Mouse (Mus musculus): Measurements from ENCODE around the gene BC005561. TPM values are rescaled to one million over a fixed set of nuclear protein-coding genes. Genes with fewer than 3 reads are reported as not detected.

Gene BC005561
- 10.9 and 11.4 TPM in 2 replicates for polyA plus RNA-seq (2015; fragmentation: Nextera tagmentation; extraction: Ambion mirVana)

GRCm38 (mm10) chr5:104508195-104508891, at the start of gene BC005561:
TSS of gene BC005561 (plus strand) at chr5:104508352.
- WGBS, result under 1% methylated on average over 79 of the region's 83 CpGs
- peak within 1 kb of the TSS; percentile 64 for H3K4me2 ChIP-seq (ENCODE audit: low read length)
- ATAC-seq, result peak; percentile 96
- peak within 1 kb of the TSS; percentile 78 for H3K9ac ChIP-seq (ENCODE audit: low read depth, low read length)
- H3K27me3 ChIP-seq (replicated peaks; ENCODE audit: control insufficient read depth, insufficient read depth, low read length), result no peaks in the 10 kb centered on the region
- H3K4me3 ChIP-seq (ENCODE audit: low read length), result peak within 1 kb of the TSS; percentile 68
- H3K9me3 ChIP-seq (ENCODE audit: control insufficient read depth, low read length), result peaks cover 4% of the 10 kb centered on the region
- peak within 1 kb of the TSS; percentile 89 for H3K27ac ChIP-seq (ENCODE audit: low read depth, low read length)
- peaks cover 7% of the 10 kb centered on the region for H3K36me3 ChIP-seq (ENCODE audit: control insufficient read depth, insufficient read depth, low read length)
- H3K4me1 ChIP-seq (ENCODE audit: control insufficient read depth, insufficient read depth, low read depth, low read length), result peaks cover 8% of the 10 kb centered on the region

GRCm38 (mm10) chr5:104458832-104459705, 49.1 kb upstream of the BC005561 start, which contains the start of gene Pkd2:
TSS of gene Pkd2 (plus strand) at chr5:104459450.
- peak within 1 kb of the TSS; percentile 61 for H3K4me2 ChIP-seq (ENCODE audit: low read length)
- no peaks in the 10 kb centered on the region for H3K9me3 ChIP-seq (ENCODE audit: control insufficient read depth, low read length)
- ATAC-seq, result peak; percentile 87
- peak within 1 kb of the TSS; percentile 94 for H3K9ac ChIP-seq (ENCODE audit: low read depth, low read length)
- H3K27ac ChIP-seq (ENCODE audit: low read depth, low read length), result peak within 1 kb of the TSS; percentile 95
- peaks cover 16% of the 10 kb centered on the region for H3K4me1 ChIP-seq (ENCODE audit: control insufficient read depth, insufficient read depth, low read depth, low read length)
- WGBS, result 11% methylated on average over 46 of the region's 46 CpGs
- peak within 1 kb of the TSS; percentile 77 for H3K4me3 ChIP-seq (ENCODE audit: low read length)
- H3K27me3 ChIP-seq (replicated peaks; ENCODE audit: control insufficient read depth, insufficient read depth, low read length), result no peaks in the 10 kb centered on the region
- H3K36me3 ChIP-seq (ENCODE audit: control insufficient read depth, insufficient read depth, low read length), result no peaks in the 10 kb centered on the region

- 0 out of 2 replicates have a peak, but pooled peaks cover 3% of the 10 kb centered on the region for H3K36me3 ChIP-seq (ENCODE audit: control insufficient read depth, insufficient read depth, low read length)
- peak overlapping the region; percentile 94 for H3K9ac ChIP-seq (ENCODE audit: low read depth, low read length)
- no peaks in the 10 kb centered on the region for H3K9me3 ChIP-seq (ENCODE audit: control insufficient read depth, low read length)
- peak; percentile 80 for ATAC-seq
- peak overlapping the region; percentile 61 for H3K4me2 ChIP-seq (ENCODE audit: low read length)
- no peaks in the 10 kb centered on the region for H3K27me3 ChIP-seq (replicated peaks; ENCODE audit: control insufficient read depth, insufficient read depth, low read length)
- peaks cover 16% of the 10 kb centered on the region for H3K4me1 ChIP-seq (ENCODE audit: control insufficient read depth, insufficient read depth, low read depth, low read length)
- H3K27ac ChIP-seq (ENCODE audit: low read depth, low read length), result peak overlapping the region; percentile 95
- under 1% methylated on average over 69 of the region's 82 CpGs for WGBS
- peak overlapping the region; percentile 77 for H3K4me3 ChIP-seq (ENCODE audit: low read length)
Measured at GRCm38 (mm10) chr5:104459706-104460455, 48.3 kb upstream of the BC005561 start.

- Histone ChIP-seq H3K36me3 (ENCODE audit: control insufficient read depth, insufficient read depth, low read length) (peaks cover 6% of the 10 kb centered on the region), H3K9ac (ENCODE audit: low read depth, low read length) (peak overlapping the region; percentile 94), H3K4me2 (ENCODE audit: low read length) (peak overlapping the region; percentile 61), H3K27me3 (replicated peaks; ENCODE audit: control insufficient read depth, insufficient read depth, low read length) (no peaks in the 10 kb centered on the region), H3K9me3 (ENCODE audit: control insufficient read depth, low read length) (no peaks in the 10 kb centered on the region), H3K27ac (ENCODE audit: low read depth, low read length) (peak overlapping the region; percentile 95), H3K4me3 (ENCODE audit: low read length) (peak overlapping the region; percentile 77), H3K4me1 (ENCODE audit: control insufficient read depth, insufficient read depth, low read depth, low read length) (peaks cover 16% of the 10 kb centered on the region)
- 27% methylated on average over 3 of the region's 3 CpGs for WGBS
- no peak for ATAC-seq
Measured at GRCm38 (mm10) chr5:104460456-104460838, 47.7 kb upstream of the BC005561 start.

DNA sequence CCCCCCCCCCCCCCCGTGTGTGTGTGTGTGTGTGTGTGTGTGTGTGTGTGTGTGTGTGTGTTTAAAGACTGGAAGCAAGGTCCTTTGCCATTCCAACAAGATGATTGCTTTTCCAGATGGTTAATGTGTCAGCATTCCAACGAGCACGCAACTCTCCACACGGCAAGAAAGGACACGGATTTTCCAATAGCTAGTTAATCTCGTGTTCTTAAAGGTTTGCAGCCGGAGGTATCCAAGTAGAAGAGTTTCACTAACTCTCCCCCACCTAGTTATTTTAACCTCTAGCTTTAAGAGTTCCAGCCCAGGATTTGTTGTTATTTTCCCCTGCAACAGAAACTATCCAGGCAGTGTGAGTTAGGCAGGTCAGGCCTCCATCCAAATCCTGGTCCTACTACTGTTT, 47.3 kb upstream of the BC005561 start:
- H3K4me3 ChIP-seq (ENCODE audit: low read length), result peak overlapping the region; percentile 77
- H3K4me2 ChIP-seq (ENCODE audit: low read length), result peak overlapping the region; percentile 61
- no peak overlapping the region for H3K9ac ChIP-seq (ENCODE audit: low read depth, low read length)
- H3K4me1 ChIP-seq (ENCODE audit: control insufficient read depth, insufficient read depth, low read depth, low read length), result peaks cover 16% of the 10 kb centered on the region
- H3K36me3 ChIP-seq (ENCODE audit: control insufficient read depth, insufficient read depth, low read length), result peaks cover 11% of the 10 kb centered on the region
- H3K27ac ChIP-seq (ENCODE audit: low read depth, low read length), result no peak overlapping the region
- no peak for ATAC-seq
- no peaks in the 10 kb centered on the region for H3K27me3 ChIP-seq (replicated peaks; ENCODE audit: control insufficient read depth, insufficient read depth, low read length)
- WGBS, result 47% methylated on average over 6 of the region's 7 CpGs
- H3K9me3 ChIP-seq (ENCODE audit: control insufficient read depth, low read length), result no peaks in the 10 kb centered on the region

DNA sequence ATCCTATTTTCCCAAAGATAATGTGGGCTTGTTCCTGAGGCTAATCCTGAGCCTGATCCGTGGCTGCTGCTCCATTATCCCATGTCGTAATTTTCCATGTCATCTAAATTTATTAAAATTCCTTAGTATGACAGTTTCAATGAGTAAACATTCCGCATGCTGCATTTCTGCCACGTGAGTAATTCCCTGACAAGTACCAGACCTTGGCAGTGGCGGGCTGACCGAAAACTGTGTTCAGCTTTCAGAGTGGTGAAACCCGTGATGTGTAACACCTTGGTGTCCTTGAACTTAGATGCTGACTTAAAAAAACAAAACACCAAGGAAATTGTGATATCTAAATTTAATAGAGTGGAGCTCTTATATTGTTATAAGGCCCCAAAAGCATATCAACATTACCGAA, 42.9 kb upstream of the BC005561 start:
- H3K9ac ChIP-seq (ENCODE audit: low read depth, low read length), result no peak overlapping the region
- H3K4me2 ChIP-seq (ENCODE audit: low read length), result no peak overlapping the region
- H3K4me1 ChIP-seq (ENCODE audit: control insufficient read depth, insufficient read depth, low read depth, low read length), result peaks cover 8% of the 10 kb centered on the region
- H3K27ac ChIP-seq (ENCODE audit: low read depth, low read length), result no peak overlapping the region
- no peaks in the 10 kb centered on the region for H3K27me3 ChIP-seq (replicated peaks; ENCODE audit: control insufficient read depth, insufficient read depth, low read length)
- ATAC-seq, result no peak
- 88% methylated on average over 8 of the region's 8 CpGs for WGBS
- H3K36me3 ChIP-seq (ENCODE audit: control insufficient read depth, insufficient read depth, low read length), result peaks cover 24% of the 10 kb centered on the region
- H3K9me3 ChIP-seq (ENCODE audit: control insufficient read depth, low read length), result no peaks in the 10 kb centered on the region
- H3K4me3 ChIP-seq (ENCODE audit: low read length), result no peak overlapping the region

DNA sequence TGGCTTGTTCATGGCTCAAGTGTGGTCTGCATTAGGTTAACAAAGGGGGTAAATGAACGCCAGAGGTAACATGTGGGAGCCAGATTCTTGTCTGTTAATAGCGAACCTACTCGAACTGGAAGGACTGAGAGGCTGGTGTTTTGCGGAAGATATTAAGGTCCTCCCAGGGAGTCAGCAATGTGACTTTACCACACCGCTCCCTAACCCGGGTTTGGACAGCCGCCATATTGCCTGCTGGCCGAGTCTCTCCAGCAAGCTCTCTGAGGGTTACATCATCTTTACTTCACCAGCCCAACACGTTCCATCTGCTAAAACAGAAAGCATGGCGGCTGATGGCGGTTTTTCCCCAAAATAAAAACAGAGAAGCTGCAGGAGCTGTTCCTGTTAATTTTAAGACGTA, 42.4 kb upstream of the BC005561 start:
- Histone ChIP-seq H3K9me3 (ENCODE audit: control insufficient read depth, low read length) (no peaks in the 10 kb centered on the region), H3K36me3 (ENCODE audit: control insufficient read depth, insufficient read depth, low read length) (peaks cover 24% of the 10 kb centered on the region), H3K4me1 (ENCODE audit: control insufficient read depth, insufficient read depth, low read depth, low read length) (peaks cover 8% of the 10 kb centered on the region), H3K27me3 (replicated peaks; ENCODE audit: control insufficient read depth, insufficient read depth, low read length) (no peaks in the 10 kb centered on the region), H3K4me2 (ENCODE audit: low read length) (no peak overlapping the region), H3K27ac (ENCODE audit: low read depth, low read length) (no peak overlapping the region), H3K4me3 (ENCODE audit: low read length) (no peak overlapping the region), H3K9ac (ENCODE audit: low read depth, low read length) (no peak overlapping the region)
- 86% methylated on average over 12 of the region's 12 CpGs for WGBS
- no peak for ATAC-seq

- Histone ChIP-seq H3K27me3 (replicated peaks; ENCODE audit: control insufficient read depth, insufficient read depth, low read length) (no peaks in the 10 kb centered on the region), H3K36me3 (ENCODE audit: control insufficient read depth, insufficient read depth, low read length) (peaks cover 25% of the 10 kb centered on the region), H3K4me1 (ENCODE audit: control insufficient read depth, insufficient read depth, low read depth, low read length) (peaks cover 2% of the 10 kb centered on the region; the same call in 1 of the 2 replicates), H3K27ac (ENCODE audit: low read depth, low read length) (no peak overlapping the region), H3K9me3 (ENCODE audit: control insufficient read depth, low read length) (no peaks in the 10 kb centered on the region), H3K4me2 (ENCODE audit: low read length) (no peak overlapping the region), H3K9ac (ENCODE audit: low read depth, low read length) (no peak overlapping the region), H3K4me3 (ENCODE audit: low read length) (no peak overlapping the region)
- 96% methylated on average over 16 of the region's 16 CpGs for WGBS
- ATAC-seq, result no peak
Measured at GRCm38 (mm10) chr5:104466816-104467215, 41.3 kb upstream of the BC005561 start.

All from hindbrain, embryonic 16.5 days (tissue).